23 mouse cellular contexts compared by ENCODE assay signal in the genomic region with DNA sequence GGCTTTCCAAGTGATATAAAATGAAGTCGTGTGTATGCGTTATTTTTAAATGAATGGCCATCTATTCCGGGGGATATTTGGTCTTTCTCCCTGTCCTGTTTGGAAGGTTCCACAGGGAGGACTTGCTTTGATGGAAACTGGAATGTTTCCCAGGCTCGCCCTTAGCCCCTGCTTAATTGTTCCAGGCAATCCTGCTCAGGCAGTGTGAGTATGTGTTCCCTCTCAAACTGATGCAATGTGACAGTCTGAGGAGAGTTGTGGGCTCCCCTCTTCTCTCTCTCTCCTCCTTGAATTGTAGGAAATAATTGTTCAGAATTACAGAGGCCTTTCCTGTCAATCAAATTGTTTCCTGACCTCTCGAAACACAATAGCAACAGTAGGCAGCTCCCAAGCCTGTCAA.
A peak's percentile ranks its signal among the peaks of the same experiment; 100 is the strongest.
DNase-seq lines count a peak whose midpoint lies in the region; ATAC-seq lines count a peak whose summit lies in the region.
"Had no signal": no experiment of that assay in that cellular context is flagged by ENCODE, and none has a peak within 500 bp of the region (broad histone marks: within the 10 kb centered on the region; RNA-seq: fewer than 3 reads in every experiment).

No protein-coding gene starts in this region.

- no peaks in the 10 kb centered on the region; the same call in 1 of the 2 replicates for H3K27me3 ChIP-seq in midbrain, embryonic 11.5 days (ENCODE audit: control insufficient read depth, insufficient read depth, low read length)
- H3K27me3 ChIP-seq in midbrain, embryonic 15.5 days (replicated peaks) = no peaks in the 10 kb centered on the region
- no peaks in the 10 kb centered on the region for H3K27me3 ChIP-seq in embryonic facial prominence, embryonic 14.5 days (replicated peaks; ENCODE audit: control insufficient read depth, insufficient read depth, low read length)
- H3K27me3 ChIP-seq in heart, embryonic 11.5 days (ENCODE audit: control insufficient read depth, insufficient read depth, low read length) = no peaks in the 10 kb centered on the region
- H3K27me3 ChIP-seq: CH12.LX; embryonic facial prominence, embryonic 15.5 days; heart, embryonic 15.5 days; hindbrain, embryonic 13.5 days had no signal

- H3K4me3 ChIP-seq in midbrain, embryonic 11.5 days (ENCODE audit: low read depth, low read length) = no peak overlapping the region
- no peak overlapping the region for H3K4me3 ChIP-seq in midbrain, embryonic 15.5 days
- no peak overlapping the region for H3K4me3 ChIP-seq in embryonic facial prominence, embryonic 14.5 days (ENCODE audit: low read depth, low read length)
- no peak overlapping the region for H3K4me3 ChIP-seq in heart, embryonic 11.5 days (ENCODE audit: low read depth, low read length)
- H3K4me3 ChIP-seq: embryonic facial prominence, embryonic 15.5 days; erythroblast, embryonic 14.5 days; forebrain, embryonic 10.5 days; gastrocnemius, adult 2 months; heart, embryonic 10.5 days; heart, embryonic 15.5 days; hindbrain, embryonic 13.5 days had no signal

- H3K9ac ChIP-seq in midbrain, embryonic 11.5 days (ENCODE audit: low read length) = no peak overlapping the region
- H3K9ac ChIP-seq in midbrain, embryonic 15.5 days = no peak overlapping the region
- H3K9ac ChIP-seq in embryonic facial prominence, embryonic 14.5 days (ENCODE audit: low read depth, low read length) = no peak overlapping the region
- H3K9ac ChIP-seq in heart, embryonic 11.5 days (ENCODE audit: low read depth, low read length) = no peak overlapping the region
- H3K9ac ChIP-seq: embryonic facial prominence, embryonic 15.5 days; heart, embryonic 15.5 days; hindbrain, embryonic 13.5 days had no signal

- DNase-seq in embryo, embryonic 11 days = peak; percentile 32
- no peak for DNase-seq in embryo, embryonic 10.5 days (ENCODE audit: low spot score)
- peak; percentile 87 for DNase-seq in midbrain, embryonic 11.5 days (ENCODE audit: low spot score, missing footprints)
- DNase-seq in embryonic facial prominence, embryonic 14.5 days (ENCODE audit: low spot score) = peak; percentile 40
- no peak for DNase-seq in right cerebral cortex, postnatal 25 days
- DNase-seq: adrenal gland, adult 2 months; adrenal gland, postnatal 25 days; cerebellum, adult 8-10 months; cerebellum, postnatal 25 days; gastrocnemius, adult 2 months; gastrocnemius, postnatal 25 days; heart, postnatal 14 days; kidney, adult 11 months had no signal

- H3K4me2 ChIP-seq in midbrain, embryonic 11.5 days = no peak overlapping the region
- H3K4me2 ChIP-seq in midbrain, embryonic 15.5 days = no peak overlapping the region
- no peak overlapping the region for H3K4me2 ChIP-seq in embryonic facial prominence, embryonic 14.5 days (ENCODE audit: low read depth, low read length)
- no peak overlapping the region for H3K4me2 ChIP-seq in heart, embryonic 11.5 days
- H3K4me2 ChIP-seq: embryonic facial prominence, embryonic 15.5 days; heart, embryonic 15.5 days; hindbrain, embryonic 13.5 days had no signal

- ATAC-seq in midbrain, embryonic 11.5 days (ENCODE audit: low FRiP score) = 0 out of 2 replicates have a peak, but pooled peaks have one; percentile 46
- no peak for ATAC-seq in midbrain, embryonic 15.5 days (replicated peaks)
- peak; percentile 76; the same call in 1 of the 2 replicates for ATAC-seq in embryonic facial prominence, embryonic 14.5 days (ENCODE audit: low read depth)
- ATAC-seq in heart, embryonic 11.5 days (replicated peaks; ENCODE audit: insufficient number of reproducible peaks, low FRiP score, low TSS enrichment) = no peak
- ATAC-seq: hindbrain, postnatal 0 days had no signal

- H3K36me3 ChIP-seq in midbrain, embryonic 11.5 days (ENCODE audit: control insufficient read depth, insufficient read depth, low read length) = no peaks in the 10 kb centered on the region
- no peaks in the 10 kb centered on the region for H3K36me3 ChIP-seq in midbrain, embryonic 15.5 days (replicated peaks)
- no peaks in the 10 kb centered on the region for H3K36me3 ChIP-seq in embryonic facial prominence, embryonic 14.5 days (ENCODE audit: control insufficient read depth, insufficient read depth, low read length)
- H3K36me3 ChIP-seq in heart, embryonic 11.5 days (ENCODE audit: control insufficient read depth, insufficient read depth, low read length) = no peaks in the 10 kb centered on the region
- H3K36me3 ChIP-seq: embryonic facial prominence, embryonic 15.5 days; forebrain, embryonic 10.5 days; heart, embryonic 10.5 days; heart, embryonic 15.5 days; hindbrain, embryonic 13.5 days had no signal

- no peaks in the 10 kb centered on the region for H3K9me3 ChIP-seq in midbrain, embryonic 11.5 days (ENCODE audit: control insufficient read depth, low read length)
- H3K9me3 ChIP-seq in midbrain, embryonic 15.5 days = no peaks in the 10 kb centered on the region
- H3K9me3 ChIP-seq in embryonic facial prominence, embryonic 14.5 days (ENCODE audit: control insufficient read depth, low read length) = no peaks in the 10 kb centered on the region
- H3K9me3 ChIP-seq in heart, embryonic 11.5 days (replicated peaks; ENCODE audit: control insufficient read depth, low read length) = no peaks in the 10 kb centered on the region
- H3K9me3 ChIP-seq: embryonic facial prominence, embryonic 15.5 days; forebrain, embryonic 10.5 days; heart, embryonic 10.5 days; heart, embryonic 15.5 days; hindbrain, embryonic 13.5 days had no signal

- WGBS in midbrain, embryonic 11.5 days = 49% methylated on average over 5 of the region's 5 CpGs
- WGBS in midbrain, embryonic 15.5 days = 38% methylated on average over 5 of the region's 5 CpGs
- 39% methylated on average over 5 of the region's 5 CpGs for WGBS in embryonic facial prominence, embryonic 14.5 days
- WGBS in heart, embryonic 11.5 days (ENCODE audit: insufficient replicate concordance) = 68% methylated on average over 5 of the region's 5 CpGs

- H3K27ac ChIP-seq in midbrain, embryonic 11.5 days (ENCODE audit: low read depth, low read length) = no peak overlapping the region
- H3K27ac ChIP-seq in midbrain, embryonic 15.5 days = no peak overlapping the region
- H3K27ac ChIP-seq in embryonic facial prominence, embryonic 14.5 days (replicated peaks; ENCODE audit: low read depth, low read length) = no peak overlapping the region
- H3K27ac ChIP-seq in heart, embryonic 11.5 days (ENCODE audit: low read depth, low read length) = no peak overlapping the region
- H3K27ac ChIP-seq: embryonic facial prominence, embryonic 15.5 days; forebrain, embryonic 10.5 days; gastrocnemius, adult 2 months; heart, embryonic 10.5 days; heart, embryonic 15.5 days; hindbrain, embryonic 13.5 days; hindbrain, postnatal 0 days had no signal

- no peaks in the 10 kb centered on the region; the same call in 1 of the 2 replicates for H3K4me1 ChIP-seq in midbrain, embryonic 11.5 days (ENCODE audit: control insufficient read depth, insufficient read depth, low read length)
- H3K4me1 ChIP-seq in midbrain, embryonic 15.5 days = no peaks in the 10 kb centered on the region
- peaks cover 5% of the 10 kb centered on the region for H3K4me1 ChIP-seq in embryonic facial prominence, embryonic 14.5 days (ENCODE audit: control insufficient read depth, insufficient read depth, low read length)
- H3K4me1 ChIP-seq in heart, embryonic 11.5 days (ENCODE audit: control insufficient read depth, insufficient read depth, low read length) = no peaks in the 10 kb centered on the region
- H3K4me1 ChIP-seq: embryonic facial prominence, embryonic 15.5 days; heart, embryonic 10.5 days; heart, embryonic 15.5 days; hindbrain, embryonic 13.5 days had no signal

Comparison
In these comparisons a context has a peak if more than half of its experiments do, and no peak if none do; other contexts are left out.
1. DNase-seq: peak in embryo, embryonic 11 days (single experiment), midbrain, embryonic 11.5 days (single experiment) and embryonic facial prominence, embryonic 14.5 days (single experiment); none in embryo, embryonic 10.5 days (single experiment) and right cerebral cortex, postnatal 25 days (single experiment).
2. ATAC-seq: peak in midbrain, embryonic 11.5 days (single experiment) and embryonic facial prominence, embryonic 14.5 days (single experiment); none in midbrain, embryonic 15.5 days (single experiment) and heart, embryonic 11.5 days (single experiment).